Mouse (Mus musculus) natural killer cell, adult 2 months (primary cell): ENCODE measurements around the gene Apol7b.

Source experiments
- DNase-seq, 2 experiments: peaks; one replicate each; pipeline ENCODE4 v3.0.0; 2022; ENCODE audit warnings: low spot score in 2 of 2

Apol7b gene

GRCm38 (mm10) chr15:77384340-77385030 is 62.8 kb downstream of the Apol7b start:
- DNase-seq = no peak

GRCm38 (mm10) chr15:77382880-77383279 is 64.4 kb downstream of the Apol7b start:
- no peak for DNase-seq

- no peak for DNase-seq
Observed at GRCm38 (mm10) chr15:77382271-77382850, 64.9 kb downstream of the Apol7b start.

GRCm38 (mm10) chr15:77381481-77381880 is 65.8 kb downstream of the Apol7b start:
- no peak for DNase-seq

- DNase-seq = no peak
Observed at GRCm38 (mm10) chr15:77379921-77380320, 67.4 kb downstream of the Apol7b start.

- DNase-seq = no peak
Observed at GRCm38 (mm10) chr15:77377419-77377818, 69.9 kb downstream of the Apol7b start.

- no peak for DNase-seq
Observed at GRCm38 (mm10) chr15:77376920-77377319, 70.4 kb downstream of the Apol7b start.
